Mouse (Mus musculus) limb, embryonic 11.5 days (tissue): Measurements from ENCODE around the gene Nop53. TPM values are rescaled to one million over a fixed set of nuclear protein-coding genes. Genes with fewer than 3 reads are reported as not detected.

Source experiments
- ATAC-seq: fragments of 200-750 bp; cut with Nextera tagmentation; 2 replicates; pipeline ENCODE4 v1.8.0; 2017; ENCODE audit warnings: low read depth; ENCODE audit not compliant: insufficient number of reproducible peaks, low FRiP score, low TSS enrichment
- DNase-seq: peaks from one replicate; pipeline ENCODE4 v3.0.0-alpha.2; 2015; ENCODE audit warnings: low spot score
- H3K27ac ChIP-seq: fragments of 300-500 bp; sonication (generic); replicated peaks from 2 replicates; pipeline ENCODE4 v1.5.1; 2014; ENCODE audit warnings: low read depth, mild to moderate bottlenecking, low read length
- H3K27me3 ChIP-seq: fragments of 300-500 bp; sonication (generic); 2 replicates; pipeline ENCODE4 v1.6.1; 2014; ENCODE audit warnings: mild to moderate bottlenecking, low read length, mixed read lengths; ENCODE audit not compliant: control insufficient read depth, insufficient read depth
- H3K36me3 ChIP-seq: fragments of 300-500 bp; sonication (generic); 2 replicates; pipeline ENCODE4 v1.6.1; 2014; ENCODE audit warnings: mild to moderate bottlenecking, low read length, moderate library complexity, mixed read lengths; ENCODE audit not compliant: control insufficient read depth, insufficient read depth
- H3K4me1 ChIP-seq: fragments of 300-500 bp; sonication (generic); 2 replicates; pipeline ENCODE4 v1.6.1; 2014; ENCODE audit warnings: low read length, mixed read lengths; ENCODE audit not compliant: control insufficient read depth, insufficient read depth
- H3K4me2 ChIP-seq: fragments of 300-500 bp; sonication (generic); 2 replicates; pipeline ENCODE4 v1.6.1; 2014; ENCODE audit warnings: low read depth, mild to moderate bottlenecking, moderate library complexity; ENCODE audit not compliant: severe bottlenecking
- H3K4me3 ChIP-seq: fragments of 300-500 bp; sonication (generic); 2 replicates; pipeline ENCODE4 v1.5.1; 2014; ENCODE audit warnings: low read depth, low read length
- H3K9ac ChIP-seq: fragments of 300-500 bp; sonication (generic); 2 replicates; pipeline ENCODE4 v1.6.1; 2014; ENCODE audit warnings: mild to moderate bottlenecking, low read length
- H3K9me3 ChIP-seq: fragments of 300-500 bp; sonication (generic); 2 replicates; pipeline ENCODE4 v1.6.1; 2016; ENCODE audit warnings: low read length; ENCODE audit not compliant: control insufficient read depth
- WGBS: fragments of 180-500 bp; shearing (Covaris S2); extraction: QIAGEN DNeasy Blood & Tissue Kit; methylation state at CpG from one replicate; pipeline ENCODE4 v1.1.7; 2014; 5-methylcytosine and 5-hydroxymethylcytosine counted together
- polyA plus RNA-seq: library from polyadenylated mRNA; unstranded; fragments of >200 nt; fragmentation: Nextera tagmentation; extraction: Ambion mirVana; gene quantifications from 2 replicates; pipeline ENCODE4 v1.2.1, GENCODE M21; 2014

The Nop53 gene
- polyA plus RNA-seq, 1 experiment from 2014 or later, result 197 TPM

DNA sequence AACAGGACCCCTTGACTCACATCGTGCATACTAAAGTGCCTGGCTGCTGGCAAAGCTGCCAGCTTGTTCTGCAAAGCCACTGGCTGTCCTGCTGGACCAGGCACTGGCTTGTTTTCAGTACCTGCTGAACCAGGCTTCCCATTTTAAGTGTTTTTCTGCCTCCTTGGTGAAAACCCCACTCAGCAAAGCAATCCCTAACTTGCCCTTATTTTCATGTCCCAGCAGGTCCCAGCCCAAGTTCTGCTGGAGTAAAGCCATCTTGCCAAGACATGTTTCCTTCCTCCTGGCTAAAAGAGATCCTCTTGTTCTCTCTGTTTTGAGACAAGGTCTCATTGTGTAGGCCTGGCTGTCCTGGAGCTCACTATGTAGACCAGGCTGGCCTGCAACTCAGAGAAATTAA is 1.6 kb downstream of the Nop53 start:
- Histone ChIP-seq H3K27me3 (no peaks in the 10 kb centered on the region; the same call in 1 of the 2 replicates), H3K9ac (no peak overlapping the region), H3K4me1 (no peaks in the 10 kb centered on the region), H3K27ac (no peak overlapping the region), H3K9me3 (no peaks in the 10 kb centered on the region), H3K4me2 (no peak overlapping the region), H3K4me3 (no peak overlapping the region), H3K36me3 (peaks cover 32% of the 10 kb centered on the region)
- no peak for ATAC-seq
- 97% methylated on average over 1 of the region's 1 CpGs for WGBS
- DNase-seq, result no peak

GRCm38 (mm10) chr7:15938621-15939020 is 7.3 kb downstream of the Nop53 start:
- 95% methylated on average over 3 of the region's 3 CpGs for WGBS
- peaks cover 46% of the 10 kb centered on the region for H3K36me3 ChIP-seq
- DNase-seq, result no peak

DNA sequence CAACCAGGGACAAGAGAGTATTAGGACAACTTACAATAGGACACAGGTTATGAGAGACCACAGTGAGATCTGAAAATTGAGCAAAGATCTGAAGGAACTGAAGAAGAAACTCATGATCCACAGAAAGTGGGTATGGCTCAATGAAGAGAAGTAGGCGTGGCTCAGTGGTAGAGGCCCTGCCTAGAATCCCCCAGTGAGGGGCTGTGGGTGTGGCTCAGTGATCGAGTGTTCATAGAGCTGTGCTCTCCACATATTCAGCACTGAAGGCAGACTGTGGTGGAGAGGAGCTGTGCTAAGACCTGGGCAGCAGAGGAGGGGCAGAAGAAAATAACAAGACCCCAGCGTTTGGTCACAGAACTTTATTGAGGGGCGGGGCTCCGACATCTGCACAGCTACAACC is 8.4 kb downstream of the Nop53 start:
- peaks cover 40% of the 10 kb centered on the region for H3K36me3 ChIP-seq
- H3K9ac ChIP-seq, result no peak overlapping the region
- H3K4me2 ChIP-seq, result no peak overlapping the region
- no peak overlapping the region for H3K27ac ChIP-seq
- no peak for ATAC-seq
- no peak for DNase-seq
- no peaks in the 10 kb centered on the region for H3K27me3 ChIP-seq
- no peaks in the 10 kb centered on the region for H3K9me3 ChIP-seq
- no peak overlapping the region for H3K4me3 ChIP-seq
- no peaks in the 10 kb centered on the region for H3K4me1 ChIP-seq
- 84% methylated on average over 5 of the region's 5 CpGs for WGBS

More at GRCm38 (mm10) chr7:15938621-15939020, 7.3 kb downstream of the Nop53 start:
- H3K27me3 ChIP-seq, result no peaks in the 10 kb centered on the region
- H3K9me3 ChIP-seq, result no peaks in the 10 kb centered on the region
- no peak overlapping the region for H3K9ac ChIP-seq
- H3K27ac ChIP-seq, result no peak overlapping the region
- ATAC-seq, result no peak
- no peak overlapping the region for H3K4me2 ChIP-seq
- H3K4me1 ChIP-seq, result no peaks in the 10 kb centered on the region
- no peak overlapping the region for H3K4me3 ChIP-seq

DNA sequence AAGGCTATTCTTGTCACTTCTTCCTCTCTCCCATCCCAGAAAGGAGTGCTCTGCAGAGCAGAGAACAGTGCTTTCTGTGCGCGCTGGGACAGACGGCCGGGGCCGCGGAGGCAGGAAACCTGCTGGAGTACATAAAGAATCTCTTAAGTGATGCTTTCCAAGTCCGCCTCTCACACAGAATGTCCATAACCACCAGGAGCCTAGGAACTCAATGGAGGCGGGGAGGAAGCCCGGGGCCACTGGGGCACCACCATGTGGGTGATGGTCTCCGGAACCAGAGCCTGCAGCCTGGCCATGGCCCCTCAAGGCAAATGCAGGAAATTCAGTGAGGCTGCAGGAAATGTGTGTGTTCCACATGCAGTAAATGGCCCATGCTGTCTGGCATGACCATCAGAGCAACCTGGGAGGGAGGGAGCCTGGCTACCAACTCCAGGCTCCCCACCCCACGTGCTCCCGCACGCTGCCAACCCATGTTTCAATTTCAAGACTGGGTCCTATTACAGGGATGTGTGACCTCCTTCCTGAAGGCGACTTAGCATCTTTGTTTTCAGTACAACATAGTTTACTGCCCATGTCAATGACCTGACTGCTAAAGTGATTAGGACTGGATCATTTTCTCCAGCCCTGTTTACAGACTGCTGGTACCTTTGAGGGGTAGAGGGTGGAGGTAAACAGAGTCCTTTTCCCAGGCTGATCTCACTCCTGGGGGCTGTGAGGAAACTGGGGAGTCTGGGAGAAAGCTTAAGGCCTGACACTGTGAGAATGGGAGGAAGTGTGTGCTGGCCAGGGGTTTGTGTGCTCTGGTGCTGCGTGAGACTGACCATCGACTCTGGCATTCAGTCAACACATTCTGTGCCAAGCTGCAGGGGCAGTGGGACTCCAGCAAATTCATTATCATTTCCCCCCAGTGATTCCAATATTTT is 12.2 kb downstream of the Nop53 start:
- DNase-seq, result no peak
- Histone ChIP-seq H3K4me1 (no peaks in the 10 kb centered on the region), H3K4me2 (no peak overlapping the region), H3K27ac (no peak overlapping the region; the same call in 1 of the 2 replicates), H3K4me3 (no peak overlapping the region), H3K9me3 (no peaks in the 10 kb centered on the region), H3K9ac (no peak overlapping the region), H3K27me3 (no peaks in the 10 kb centered on the region), H3K36me3 (peaks cover 13% of the 10 kb centered on the region)
- WGBS, result 58% methylated on average over 16 of the region's 16 CpGs
- no peak for ATAC-seq

- ATAC-seq (no peak), DNase-seq (no peak)
- no peak overlapping the region for H3K9ac ChIP-seq
- H3K4me1 ChIP-seq, result no peaks in the 10 kb centered on the region
- 77% methylated on average over 3 of the region's 3 CpGs for WGBS
- H3K4me2 ChIP-seq, result no peak overlapping the region
- H3K9me3 ChIP-seq, result no peaks in the 10 kb centered on the region
- no peak overlapping the region for H3K4me3 ChIP-seq
- no peaks in the 10 kb centered on the region; the same call in 1 of the 2 replicates for H3K36me3 ChIP-seq
- H3K27me3 ChIP-seq, result no peaks in the 10 kb centered on the region
- H3K27ac ChIP-seq, result no peak overlapping the region
Measured at GRCm38 (mm10) chr7:15931635-15932034, 14.2 kb downstream of the Nop53 start.

DNA sequence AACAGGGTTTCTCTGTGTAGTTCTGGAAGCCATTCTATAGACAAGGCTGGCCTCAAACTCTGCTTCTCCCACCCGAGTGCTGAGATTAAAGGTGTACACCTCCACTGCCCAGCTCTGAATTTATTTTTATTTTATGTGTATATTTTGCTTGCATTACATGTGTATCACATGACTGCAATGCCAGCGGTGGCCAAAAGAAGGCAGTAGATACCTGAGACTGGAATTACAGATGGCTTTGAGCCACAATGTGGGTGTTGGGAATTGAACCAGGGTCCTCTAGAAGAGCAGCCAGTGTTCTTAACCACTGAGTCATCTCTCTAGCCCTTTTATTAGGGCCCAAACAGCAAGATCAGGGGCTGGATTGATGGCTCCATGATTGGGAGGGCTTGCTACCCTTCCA is 15.3 kb downstream of the Nop53 start:
- Histone ChIP-seq H3K4me1 (no peaks in the 10 kb centered on the region), H3K4me3 (no peak overlapping the region), H3K36me3 (no peaks in the 10 kb centered on the region), H3K9me3 (no peaks in the 10 kb centered on the region), H3K9ac (no peak overlapping the region), H3K27ac (no peak overlapping the region), H3K4me2 (no peak overlapping the region), H3K27me3 (no peaks in the 10 kb centered on the region)
- ATAC-seq (no peak), DNase-seq (no peak)
- WGBS, result 70% methylated on average over 2 of the region's 2 CpGs

DNA sequence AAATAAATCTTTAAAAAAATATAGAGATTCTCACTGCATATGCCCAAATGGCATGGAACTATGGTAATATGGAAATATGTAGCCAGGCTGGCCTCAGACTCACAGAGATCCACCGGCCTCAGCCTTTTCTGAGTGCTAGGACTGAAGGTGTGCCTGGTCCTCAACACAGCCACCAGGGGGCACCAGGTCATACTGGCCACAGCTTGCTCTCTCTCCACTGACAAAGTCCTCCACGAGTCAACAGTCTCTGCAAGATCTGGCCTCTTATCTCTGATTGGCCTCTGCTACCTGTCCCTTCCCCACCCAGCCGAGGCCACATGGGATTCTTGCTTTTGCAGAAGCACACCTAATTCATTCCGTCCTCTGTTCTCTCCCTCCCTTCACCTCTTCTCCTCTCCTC is 16.0 kb downstream of the Nop53 start:
- Histone ChIP-seq H3K27me3 (no peaks in the 10 kb centered on the region), H3K4me1 (no peaks in the 10 kb centered on the region), H3K36me3 (no peaks in the 10 kb centered on the region), H3K9ac (no peak overlapping the region), H3K4me2 (no peak overlapping the region), H3K9me3 (no peaks in the 10 kb centered on the region; the same call in 1 of the 2 replicates), H3K4me3 (no peak overlapping the region), H3K27ac (no peak overlapping the region)
- 32% methylated on average over 4 of the region's 4 CpGs for WGBS
- ATAC-seq, result no peak
- peak; percentile 61 for DNase-seq

DNA sequence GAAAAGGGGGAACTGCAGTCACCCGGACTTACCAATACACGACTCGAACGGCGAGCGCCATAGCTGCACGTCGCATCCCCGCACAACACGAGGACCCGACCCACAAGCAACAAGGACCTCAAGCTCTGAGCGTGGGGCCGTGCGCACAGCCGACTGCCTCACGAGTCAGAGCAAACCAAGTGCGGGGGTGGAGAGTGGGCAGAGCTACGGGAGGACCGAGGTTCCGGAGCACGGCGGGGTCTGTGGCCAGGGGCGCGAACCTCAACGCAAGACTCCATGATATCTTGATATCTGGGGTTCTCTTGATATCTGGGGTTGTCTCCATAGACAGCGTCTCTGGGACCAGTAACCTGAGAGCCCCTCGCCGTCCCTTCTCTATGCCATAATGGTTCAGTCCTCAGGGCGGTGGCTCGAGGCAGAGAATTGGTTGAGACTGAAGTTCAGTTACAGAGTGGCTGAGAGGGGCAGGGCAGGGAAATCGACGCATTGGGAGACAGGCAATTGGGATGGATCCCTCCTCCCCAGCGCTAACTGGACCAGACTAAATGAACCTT is 23.6 kb downstream of the Nop53 start, which contains the start of gene Selenow:
TSS of gene Selenow (minus strand) at position 183 of the 554 bp plus-strand sequence.
- Histone ChIP-seq H3K4me1 (peaks cover 11% of the 10 kb centered on the region), H3K27ac (peak within 1 kb of the TSS; percentile 62)
- 0% methylated on average over 33 of the region's 33 CpGs for WGBS

More for the DNA sequence above, 23.6 kb downstream of the Nop53 start, which contains the start of gene Selenow:
- DNase-seq, result peak; percentile 95
- ATAC-seq, result peak; percentile 94
- Histone ChIP-seq H3K4me3 (peak within 1 kb of the TSS; percentile 71), H3K9ac (peak within 1 kb of the TSS; percentile 87), H3K27me3 (no peaks in the 10 kb centered on the region), H3K4me2 (peak within 1 kb of the TSS; percentile 79), H3K9me3 (no peaks in the 10 kb centered on the region; the same call in 1 of the 2 replicates), H3K36me3 (peaks cover 14% of the 10 kb centered on the region)
